Mouse (Mus musculus) cerebellum, postnatal 25 days (tissue): ENCODE measurements around the gene Smok2b.
"Not testable (repeated sequence)": the region's sequence is repeated elsewhere in the genome, so short reads cannot be mapped to it uniquely, and the experiment has no call there.

Experiments
- DNase-seq, 2 experiments: peaks; one replicate each; pipeline ENCODE4 v3.0.0; 2021; ENCODE audit warnings: mixed read lengths in 2 of 2

Gene Smok2b

DNA sequence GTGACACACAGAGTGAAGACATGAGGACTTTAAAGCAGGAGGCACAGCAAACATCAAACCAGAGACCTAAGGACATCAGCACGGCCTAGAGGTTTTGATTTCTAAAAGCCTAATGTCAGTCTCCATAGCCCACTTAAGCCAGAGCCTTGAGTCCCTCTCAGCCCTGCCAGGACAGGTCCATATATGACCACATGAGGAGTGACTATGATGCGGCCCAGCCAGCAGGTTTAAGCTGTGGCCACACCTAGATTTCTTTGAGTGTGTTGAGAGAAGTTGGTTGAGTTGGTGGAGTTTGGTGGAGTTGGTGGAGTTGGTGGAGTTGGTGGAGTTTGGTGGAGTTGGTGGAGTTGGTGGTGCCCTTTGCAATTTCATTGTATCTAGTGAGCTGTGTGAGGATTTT lies at the start of gene Smok2b:
Gene Smok2b, plus strand, starts transcription at position 301 of the 400 bp plus-strand sequence.
- DNase-seq: not testable (repeated sequence)

DNA sequence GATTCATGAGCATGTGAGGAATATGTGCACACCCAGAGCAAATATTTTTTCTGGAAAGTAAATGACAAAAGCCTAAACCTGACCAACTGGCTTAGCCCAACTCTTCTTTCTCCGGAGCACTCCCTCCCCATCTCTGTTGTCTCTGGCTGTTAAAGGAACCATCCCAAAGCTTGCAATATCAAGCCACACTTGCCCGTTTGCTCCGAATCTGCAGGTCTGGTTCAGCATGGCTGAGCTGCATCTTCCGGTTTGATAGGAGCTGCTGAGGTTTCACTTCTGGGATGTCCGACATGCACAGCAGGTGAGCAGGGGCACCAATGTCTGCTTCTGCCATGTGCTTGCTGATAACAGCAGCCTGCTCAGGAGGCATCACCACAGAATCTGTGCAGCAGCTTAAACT lies 49.6 kb upstream of the Smok2b start:
- DNase-seq: not testable (repeated sequence)

DNA sequence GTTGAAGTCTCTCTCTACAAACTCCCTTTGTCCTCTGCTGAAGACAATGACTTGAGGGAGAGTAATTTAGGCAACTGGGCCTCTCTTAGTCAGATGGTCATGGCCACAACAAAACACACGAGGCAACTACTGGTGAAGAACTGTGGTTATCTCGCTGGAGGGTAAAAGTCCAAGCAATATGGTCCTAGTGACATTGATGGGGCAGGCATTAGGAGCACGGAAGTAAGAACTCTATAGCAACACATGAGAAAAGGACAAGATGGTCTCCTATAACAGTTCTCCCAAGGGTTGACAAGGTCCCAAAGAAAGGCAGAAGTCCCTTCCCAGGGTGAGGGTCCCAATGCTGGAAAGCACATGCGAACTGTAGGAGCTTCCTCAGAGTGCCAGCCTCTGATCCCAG lies 47.3 kb upstream of the Smok2b start:
- DNase-seq: not testable (repeated sequence)

DNA sequence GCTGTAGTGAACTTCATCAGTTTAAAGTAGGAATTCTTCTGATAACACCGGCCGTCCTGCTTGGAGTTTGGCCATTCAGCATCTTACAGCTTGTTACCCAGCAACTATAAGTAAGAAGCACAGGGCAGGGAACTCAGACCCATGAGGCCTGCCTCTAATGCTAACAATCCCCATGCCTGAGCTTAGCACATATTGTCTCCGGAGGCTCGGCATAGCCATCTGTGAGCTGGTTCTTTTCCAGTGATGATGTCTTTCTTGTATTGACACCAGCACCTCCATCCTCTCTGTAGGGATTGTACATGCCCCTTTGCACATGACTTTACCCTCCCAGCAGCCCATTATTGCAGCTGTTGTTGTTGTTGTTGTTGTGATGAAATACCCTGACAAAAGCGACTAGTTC lies 45.5 kb upstream of the Smok2b start:
- not testable (repeated sequence) for DNase-seq

DNA sequence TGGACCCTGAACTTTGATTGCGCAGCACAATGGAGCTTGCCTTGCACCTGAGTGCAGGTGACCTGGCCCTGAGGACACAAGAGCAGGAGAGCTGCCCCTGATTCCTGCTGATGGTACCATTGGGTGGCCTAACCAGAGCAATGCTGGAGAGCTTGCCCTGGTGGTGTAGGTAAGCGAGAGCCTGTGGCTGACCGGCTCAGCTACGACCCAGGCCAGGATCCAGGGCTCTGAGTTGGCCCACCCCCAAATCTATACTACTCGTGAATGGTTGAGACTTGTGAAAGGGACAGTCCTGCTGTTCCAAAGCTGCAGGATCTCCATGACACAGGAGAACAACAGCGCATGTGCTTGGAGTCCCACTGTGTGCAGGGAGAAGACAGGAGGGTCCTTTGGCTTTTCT lies 43.5 kb upstream of the Smok2b start:
- DNase-seq: not testable (repeated sequence)

DNA sequence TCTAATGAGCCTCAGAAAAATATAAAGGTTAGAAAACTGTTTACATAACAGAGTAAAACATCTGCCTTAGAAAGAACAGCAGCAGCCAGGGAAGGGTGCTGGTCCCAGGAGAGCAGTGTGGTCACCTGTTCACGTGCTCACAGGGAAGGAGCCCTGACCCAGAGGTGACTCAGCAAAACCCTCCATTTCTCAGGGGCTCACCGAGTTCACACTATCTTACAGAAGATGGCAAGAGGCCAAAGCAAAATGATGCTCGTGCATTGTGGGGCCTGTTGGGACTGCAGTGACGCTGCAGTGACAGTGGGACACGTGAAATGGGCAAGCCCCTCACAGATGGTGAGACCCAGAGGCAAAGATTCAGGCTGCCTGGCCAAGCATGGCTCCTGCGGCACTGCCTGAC lies 42.4 kb upstream of the Smok2b start:
- DNase-seq: peak; percentile 23 to 33

DNA sequence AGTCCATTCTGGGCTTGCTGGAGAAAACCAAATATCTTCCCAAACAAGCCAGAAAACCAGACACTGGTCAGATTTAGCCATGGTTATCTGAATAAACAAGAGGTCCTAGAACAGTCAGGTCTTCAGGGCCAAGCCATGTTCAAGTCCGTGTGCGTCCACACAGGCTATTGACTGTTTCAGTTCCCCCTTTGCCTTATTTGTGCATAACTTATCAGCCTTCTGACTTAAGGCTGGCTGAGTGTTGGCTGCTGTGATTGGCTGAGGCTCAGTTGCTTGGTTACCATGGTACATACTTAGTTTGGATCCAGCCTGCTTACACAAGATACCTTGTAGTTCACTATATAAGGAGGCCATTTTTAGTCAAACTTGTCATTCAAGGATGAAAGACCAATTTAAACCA lies 41.2 kb upstream of the Smok2b start:
- DNase-seq: not testable (repeated sequence)

DNA sequence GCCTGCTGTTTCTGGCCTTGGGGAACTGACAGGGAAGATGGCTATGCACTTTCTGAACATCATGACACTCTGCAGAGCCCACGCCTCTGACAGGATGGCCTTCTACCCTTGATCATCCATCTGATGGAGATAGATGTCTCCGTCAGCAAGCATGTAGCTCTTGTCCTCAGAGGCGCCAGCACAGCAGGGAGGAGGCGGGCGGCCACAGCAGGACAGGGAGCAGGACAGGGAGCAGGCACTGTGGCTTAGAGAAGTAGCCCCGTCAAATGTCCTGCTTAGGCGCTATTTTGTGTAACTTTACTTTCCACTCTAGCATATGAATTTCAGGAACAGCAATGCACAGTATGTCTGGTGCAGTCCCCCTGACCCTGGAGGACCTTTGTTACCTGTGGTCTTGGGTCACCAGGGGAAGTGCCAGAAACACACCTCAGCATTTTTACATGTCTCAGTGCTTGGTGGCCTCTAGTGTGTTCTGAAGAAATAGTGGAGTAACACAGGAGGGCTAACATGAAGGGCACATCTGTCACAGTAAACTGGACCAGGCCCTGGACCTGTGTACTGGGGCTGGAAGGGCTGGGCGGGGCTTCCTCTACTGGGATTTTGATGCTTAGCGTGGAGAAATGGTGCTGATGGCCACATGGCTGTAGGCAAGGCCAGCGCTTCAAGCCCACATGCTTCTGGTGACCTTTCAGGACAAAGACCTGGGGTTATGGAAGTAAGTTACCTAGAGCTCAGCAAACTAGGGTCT lies 39.0 kb upstream of the Smok2b start:
- not testable (repeated sequence) for DNase-seq

DNA sequence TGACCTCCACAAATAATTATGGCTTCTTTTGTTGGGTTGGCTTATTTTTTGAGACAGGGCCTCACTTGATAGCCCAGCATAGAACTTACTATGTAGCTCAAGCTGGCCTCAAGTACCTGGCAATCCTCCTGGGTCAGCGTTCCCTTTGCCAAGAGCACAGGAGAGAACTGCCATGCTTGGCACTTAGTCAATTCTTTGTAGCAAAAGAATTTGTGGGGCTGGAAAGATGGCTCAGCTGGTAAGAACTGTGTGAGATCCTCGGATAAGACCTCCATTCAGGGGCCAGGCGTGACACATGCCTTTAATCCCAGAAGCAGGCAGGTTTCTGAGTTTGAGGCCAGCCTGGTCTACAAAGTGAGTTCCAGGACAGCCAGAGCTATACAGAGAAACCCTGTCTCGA lies 33.6 kb upstream of the Smok2b start:
- DNase-seq: peak; percentile 24 to 28

DNA sequence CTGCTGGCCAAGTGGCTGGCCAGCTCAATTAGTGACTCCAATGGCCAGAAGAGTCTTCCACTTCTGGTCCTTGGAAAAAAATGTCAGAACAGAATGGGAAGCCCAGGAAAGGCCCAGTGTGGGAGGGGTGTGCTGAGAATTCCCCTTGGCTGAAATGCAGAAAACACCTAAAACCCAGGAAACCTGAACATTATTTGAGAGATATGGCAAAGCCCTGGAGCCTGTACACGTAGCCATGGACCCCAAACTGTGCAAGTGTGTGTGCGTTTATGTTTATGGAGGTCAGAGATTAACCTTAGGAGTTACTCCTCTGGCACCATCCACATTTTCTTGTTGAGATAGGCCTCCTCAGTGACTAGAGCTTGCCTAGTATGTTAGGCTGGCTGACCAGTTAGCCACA lies 31.2 kb upstream of the Smok2b start:
- not testable (repeated sequence) for DNase-seq

DNA sequence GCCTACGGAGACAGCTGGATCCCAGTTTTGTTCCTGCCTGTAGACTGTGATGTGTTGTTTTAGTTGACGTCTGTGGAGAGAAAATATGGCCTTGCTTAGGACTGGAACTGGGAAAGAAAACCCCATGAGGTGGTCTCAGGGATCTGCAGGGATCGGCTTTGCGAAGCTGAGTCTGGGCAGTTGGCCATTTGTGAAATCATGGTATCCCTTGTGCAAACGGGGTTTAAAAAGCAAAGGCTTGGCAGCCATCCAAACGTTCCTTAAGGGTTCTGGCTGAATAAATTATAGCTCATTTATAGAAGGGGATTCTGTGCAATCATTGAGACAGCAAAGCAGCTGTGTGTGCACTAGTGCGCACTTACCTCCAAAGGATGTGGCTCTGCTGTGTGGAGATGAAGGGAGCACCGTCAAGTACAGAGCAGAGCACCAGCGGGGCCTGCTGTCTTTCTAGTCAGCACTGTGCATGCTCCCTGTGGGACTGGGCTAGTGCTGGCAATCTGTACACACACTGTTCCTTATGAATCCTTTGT lies 30.1 kb upstream of the Smok2b start:
- not testable (repeated sequence) for DNase-seq

DNA sequence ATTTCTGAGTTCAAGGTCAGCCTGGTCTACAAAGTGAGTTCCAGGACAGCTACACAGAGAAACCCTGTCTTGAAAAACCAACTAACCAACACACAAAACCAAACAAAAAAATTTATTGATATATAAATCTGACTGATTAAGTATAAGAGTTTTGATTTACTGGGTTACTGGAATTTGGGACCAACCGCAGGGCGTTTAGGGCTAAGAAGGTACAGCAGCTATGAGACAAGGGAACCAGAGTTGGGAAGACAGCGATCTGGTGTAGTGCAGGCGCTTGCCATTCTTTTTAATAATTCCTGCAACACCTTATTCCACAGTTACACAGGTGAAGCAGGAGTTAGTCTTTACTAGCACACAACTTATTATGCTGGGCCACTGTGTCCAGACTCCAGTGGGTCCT lies 28.5 kb upstream of the Smok2b start:
- not testable (repeated sequence) for DNase-seq

DNA sequence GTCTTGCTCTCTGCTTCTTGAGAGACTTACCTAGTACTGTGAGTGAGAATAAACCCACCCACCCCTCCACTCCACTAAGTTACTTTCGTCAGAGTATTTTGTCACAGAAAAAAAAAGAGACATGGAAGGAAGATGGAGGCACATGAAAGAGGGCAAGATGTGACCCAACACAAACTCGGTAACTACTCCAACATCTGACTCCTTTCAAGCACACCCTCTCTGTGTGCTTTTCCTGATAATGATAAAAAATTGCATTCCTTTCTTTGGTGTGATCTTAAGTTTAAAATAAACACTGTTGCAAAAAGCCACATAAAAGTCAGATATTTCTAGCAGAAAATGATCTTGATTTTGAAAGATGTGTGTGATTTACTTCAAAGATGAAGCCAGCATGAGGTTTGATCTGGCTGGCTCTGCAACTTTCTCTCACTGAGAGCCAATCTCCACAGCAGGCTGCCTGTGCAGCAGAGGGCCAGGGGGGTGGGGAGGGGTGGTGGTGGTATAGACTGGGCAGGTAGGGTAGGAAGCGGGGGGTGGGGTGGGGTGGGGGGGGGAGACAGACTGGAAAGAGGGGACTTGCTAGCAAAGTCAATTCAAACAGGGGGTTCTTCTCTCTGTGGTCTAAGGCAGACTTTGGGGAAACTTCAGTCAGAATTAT lies 27.5 kb upstream of the Smok2b start:
- not testable (repeated sequence) for DNase-seq

DNA sequence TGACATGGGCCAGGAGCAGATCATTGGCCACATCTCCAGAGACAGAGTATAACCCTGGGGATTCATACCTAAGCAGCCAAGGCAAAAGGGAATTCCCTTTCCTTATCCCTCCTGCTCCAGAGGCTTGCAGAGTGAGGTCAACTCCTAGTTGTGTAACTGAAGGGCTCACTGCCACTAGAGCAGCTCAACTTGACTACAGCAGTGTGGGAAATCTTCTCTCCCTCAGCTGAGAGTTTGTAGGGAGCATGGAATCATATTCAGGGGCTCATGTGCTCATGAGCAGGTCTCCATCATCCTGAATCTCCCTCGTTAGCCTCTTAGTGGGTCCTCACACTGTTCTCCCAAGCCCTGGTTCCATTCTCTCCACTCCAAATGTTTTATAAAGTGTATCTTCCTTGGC lies 24.8 kb upstream of the Smok2b start:
- not testable (repeated sequence) for DNase-seq

DNA sequence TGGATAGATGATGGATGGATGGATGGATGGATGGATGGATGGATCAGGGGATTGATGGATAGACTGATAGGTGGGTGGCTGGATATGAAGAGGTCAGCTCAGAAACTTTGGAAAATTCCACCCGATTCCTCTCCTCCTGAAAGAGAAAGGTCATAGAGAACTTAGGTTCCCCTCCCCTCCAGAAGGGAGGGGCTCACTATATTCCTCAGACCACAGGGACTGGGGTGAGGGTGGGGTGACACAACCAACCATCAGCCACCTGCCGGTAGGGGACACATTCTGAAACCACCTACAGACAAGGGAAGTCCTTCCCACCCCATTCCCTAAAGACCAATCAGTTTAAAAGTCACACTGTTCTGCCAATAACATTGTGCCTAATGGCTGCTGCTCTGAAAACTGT lies 23.6 kb upstream of the Smok2b start:
- no peak for DNase-seq

DNA sequence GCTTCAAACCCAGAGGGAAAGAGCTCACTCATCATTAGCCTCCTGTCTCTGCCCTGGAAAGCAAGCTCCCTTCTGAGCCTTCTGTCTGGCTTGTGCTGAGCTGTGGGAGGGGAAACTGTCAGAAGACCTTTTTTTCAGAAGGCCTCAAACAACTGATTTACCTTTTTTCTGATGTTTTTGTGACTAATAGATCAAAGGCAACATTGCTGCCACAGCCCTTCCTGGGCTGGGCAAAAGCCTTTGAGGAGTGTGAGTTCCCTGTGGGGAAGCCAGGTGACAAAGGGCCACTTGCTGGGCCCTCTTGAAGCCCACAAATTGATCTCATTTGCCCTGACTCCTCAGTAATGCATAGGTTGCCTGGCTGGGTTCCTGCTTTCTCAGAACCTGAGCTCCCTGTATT lies 21.6 kb upstream of the Smok2b start:
- DNase-seq: not testable (repeated sequence)

DNA sequence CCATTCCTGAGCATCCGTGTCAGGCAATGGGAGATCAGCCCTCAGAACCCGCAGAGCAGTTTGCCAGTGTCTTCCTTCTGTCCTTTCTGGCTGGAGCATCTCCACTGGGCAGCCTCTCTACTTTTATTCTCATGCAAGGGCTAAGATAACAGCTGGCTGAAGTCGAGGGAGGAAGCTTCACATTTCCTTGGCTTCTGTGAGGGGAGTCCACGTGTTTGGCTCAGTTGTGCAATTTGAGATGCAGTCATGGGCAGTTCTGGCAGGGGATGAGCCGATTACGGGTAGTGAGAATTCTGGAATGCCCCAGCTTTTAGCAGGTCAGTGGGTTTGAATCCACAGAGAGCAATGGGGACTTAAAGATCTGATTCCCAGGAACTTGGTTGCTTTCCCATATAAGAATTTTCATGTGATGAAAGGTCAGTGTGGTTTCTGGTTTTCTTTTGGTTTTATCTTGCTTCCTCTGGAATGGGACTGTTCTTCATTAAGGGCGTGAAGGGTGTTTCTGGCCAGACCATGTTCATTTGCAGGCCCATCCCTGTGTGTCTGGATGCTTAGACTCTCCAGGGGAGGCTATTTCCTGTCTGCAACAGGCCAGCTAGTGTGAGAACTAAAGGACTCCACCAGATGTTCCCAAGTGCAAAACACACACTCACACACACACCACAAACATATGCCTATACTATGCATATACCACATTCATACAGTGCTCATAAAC lies 17.8 kb upstream of the Smok2b start:
- DNase-seq: no peak

DNA sequence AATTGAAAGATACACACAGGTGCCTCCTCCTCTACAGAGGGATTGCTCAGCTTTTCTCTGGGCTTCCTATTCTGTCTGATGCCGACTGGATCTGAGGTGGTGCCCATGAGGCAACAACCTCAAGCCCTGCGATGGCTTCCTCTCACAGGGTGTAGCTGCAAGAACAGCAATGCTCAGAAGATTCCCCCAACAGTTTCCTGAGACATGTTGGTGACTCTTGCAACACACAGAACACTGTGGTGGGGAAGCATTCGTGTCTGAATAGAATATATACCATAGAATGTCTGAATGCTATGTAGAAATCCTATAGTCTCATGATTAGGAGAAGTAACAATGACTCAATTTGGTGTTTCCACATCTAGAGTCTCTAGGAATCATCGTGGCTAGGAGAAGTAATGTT lies 15.9 kb upstream of the Smok2b start:
- DNase-seq: no peak

DNA sequence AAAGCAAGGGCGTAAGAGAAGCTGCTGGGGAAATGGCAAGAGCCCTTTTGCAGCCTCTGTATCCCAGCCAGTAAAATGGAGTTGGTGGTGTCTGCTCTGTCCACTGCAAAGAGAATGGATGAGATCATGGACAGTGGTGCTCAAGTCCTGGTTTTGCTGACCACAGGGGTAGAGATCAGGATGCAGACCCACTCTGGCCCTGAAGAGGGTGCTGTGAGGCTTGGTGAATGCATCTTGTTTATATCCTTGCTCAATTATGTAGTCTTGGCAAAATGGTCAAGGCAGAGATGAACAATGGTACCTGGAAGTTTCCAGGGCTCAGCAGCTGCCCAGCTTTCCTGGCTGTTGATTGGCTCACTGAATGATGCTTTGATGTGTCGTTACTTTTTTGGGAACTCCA lies 14.5 kb upstream of the Smok2b start:
- no peak for DNase-seq

DNA sequence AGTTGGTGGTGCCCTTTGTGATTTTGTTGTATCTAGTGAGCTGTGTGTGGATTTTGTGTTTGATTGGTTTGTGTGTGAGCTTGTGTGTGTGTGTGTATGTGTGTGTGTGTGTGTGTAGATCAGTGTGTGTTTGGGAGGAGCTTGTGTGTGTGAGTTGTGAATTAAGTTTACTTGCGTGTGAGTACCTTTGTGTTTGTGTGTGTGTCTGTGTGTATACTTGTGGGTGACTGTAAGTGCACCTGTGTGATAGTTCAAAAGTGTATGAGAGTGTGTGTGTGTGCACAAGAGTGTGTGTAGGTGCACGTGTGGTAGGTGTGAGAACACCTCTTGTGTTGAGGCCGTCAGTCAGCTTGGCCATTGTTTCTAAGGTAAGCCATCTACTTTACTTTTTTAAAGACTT lies 9.2 kb upstream of the Smok2b start, which contains the start of gene Smok2a:
Gene Smok2a, plus strand, starts transcription at position 301 of the 400 bp plus-strand sequence.
- no peak for DNase-seq

DNA sequence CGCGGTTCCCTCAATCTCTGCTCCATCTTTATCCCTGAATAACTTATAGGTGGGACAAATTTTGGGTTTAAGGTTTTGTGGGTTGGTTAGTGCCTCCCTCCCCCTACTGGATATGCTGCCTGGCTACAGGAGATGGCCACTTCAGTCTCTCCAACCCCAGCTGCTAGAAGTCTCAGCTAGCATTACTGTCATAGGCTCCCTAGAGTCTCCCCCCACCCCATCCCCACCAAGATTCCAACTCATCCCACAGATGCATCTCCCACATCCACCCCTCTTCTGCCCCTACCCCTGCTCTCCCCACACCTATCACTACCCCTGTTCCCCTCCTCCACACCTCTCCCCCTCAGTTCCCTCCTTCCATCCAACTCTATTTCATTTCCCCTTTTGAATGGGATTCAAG lies 8.1 kb upstream of the Smok2b start:
- not testable (repeated sequence) for DNase-seq

DNA sequence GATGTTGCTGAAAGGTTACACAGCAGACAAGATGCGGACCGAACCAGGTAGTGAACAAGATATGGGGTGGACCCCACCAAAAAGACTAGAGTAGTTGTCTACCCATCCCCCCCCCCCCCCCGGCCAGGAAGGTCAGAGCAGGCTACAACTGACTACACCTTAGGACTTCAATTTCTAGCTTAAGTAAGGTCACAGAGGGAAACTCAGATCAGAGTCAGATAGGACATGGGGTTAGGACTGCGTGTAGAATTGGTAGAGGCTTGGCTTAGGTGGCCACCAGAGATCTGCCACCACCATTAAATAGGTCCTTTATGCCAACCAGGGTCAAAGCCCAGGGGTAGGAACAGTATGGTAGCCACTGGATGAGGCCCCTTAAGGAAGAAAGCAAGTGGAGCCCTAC lies 9.4 kb downstream of the Smok2b start:
- not testable (repeated sequence) for DNase-seq
